Mouse (Mus musculus) adrenal gland, adult 2 months (tissue): ENCODE results near the gene Cmtm2a. TPM values are rescaled to one million over a fixed set of nuclear protein-coding genes. Genes with fewer than 3 reads are reported as not detected.
"Not testable (repeated sequence)": the region's sequence is repeated elsewhere in the genome, so short reads cannot be mapped to it uniquely, and the experiment has no call there.

Experiments used
- DNase-seq: peaks from one replicate; pipeline ENCODE4 v3.0.0; 2021
- polyA plus RNA-seq: library from polyadenylated mRNA; depleted of rRNA; stranded (reverse); fragments of >200 nt; gene quantifications from 2 replicates; pipeline ENCODE4 v1.2.3, GENCODE M21; 2012
- total RNA-seq, 2 experiments: library from RNA; stranded (reverse); gene quantifications; 2 replicates each; pipeline ENCODE4 v1.2.3; 2021

The Cmtm2a gene
- total and polyA plus RNA-seq, 3 experiments = 0.21 to 0.73 (median 0.58) TPM

DNA sequence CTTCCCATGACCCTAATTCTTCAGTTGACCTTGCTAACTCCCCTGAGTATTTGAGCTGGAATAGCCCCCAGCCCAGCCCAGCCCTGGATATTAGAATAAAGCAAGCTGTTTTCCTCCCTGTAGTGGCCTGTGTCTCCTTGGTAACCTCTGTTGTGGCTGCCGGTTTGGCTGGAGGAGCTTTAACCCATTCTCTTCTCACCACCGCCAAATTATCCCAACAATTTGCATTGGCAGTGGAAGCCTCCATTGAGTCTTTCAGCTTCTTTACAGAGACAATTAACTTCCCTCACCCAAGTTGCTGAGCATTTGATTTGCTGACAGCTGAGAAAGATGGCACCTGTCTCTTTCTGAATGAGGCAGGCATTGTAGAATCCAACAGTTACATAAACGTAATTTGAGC lies 8.6 kb upstream of the Cmtm2a start:
- DNase-seq = not testable (repeated sequence)

DNA sequence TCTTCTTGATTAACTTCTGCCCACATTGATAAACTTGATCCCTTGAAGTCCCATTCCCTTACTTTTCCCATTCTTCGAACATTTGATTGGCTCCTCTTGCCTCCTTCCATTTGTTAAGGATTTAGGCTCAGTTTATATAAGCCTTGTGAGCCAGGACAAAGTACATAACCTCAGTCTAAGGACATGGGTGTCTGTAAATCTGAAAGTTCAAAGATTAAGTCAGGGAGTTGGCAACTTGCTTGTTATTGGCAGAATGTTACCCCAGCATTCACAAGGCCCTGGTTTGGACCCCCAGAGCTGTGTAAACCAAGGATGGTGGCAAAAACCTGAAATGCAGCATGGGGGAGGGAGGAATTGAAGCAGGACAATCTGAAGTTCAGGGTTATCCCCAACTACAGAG lies 1.4 kb upstream of the Cmtm2a start:
- no peak for DNase-seq

DNA sequence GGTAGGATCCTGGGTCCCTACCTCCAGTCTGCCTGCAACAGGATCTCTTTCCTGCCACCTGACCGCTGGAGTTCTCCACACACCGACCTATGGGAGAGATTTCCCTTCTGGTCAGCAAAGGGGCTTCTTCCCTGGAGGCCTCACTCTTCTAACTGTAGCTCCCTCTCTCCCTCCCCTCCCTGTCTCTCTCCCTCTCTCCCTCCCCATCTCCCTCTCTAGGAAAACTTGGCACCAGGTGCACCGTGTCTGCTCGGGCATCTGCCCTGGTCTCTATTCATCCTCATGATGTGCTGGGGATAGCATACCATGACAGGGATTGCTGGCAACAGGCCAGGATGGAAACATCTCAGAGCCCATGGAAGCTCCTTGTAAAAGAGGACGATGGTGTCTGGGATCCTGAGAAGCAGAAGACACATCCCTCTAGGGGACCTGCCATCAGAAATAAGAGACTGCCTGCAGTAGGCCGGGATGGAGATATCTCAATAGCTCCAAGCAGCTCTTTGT lies 24.0 kb downstream of the Cmtm2a start:
- DNase-seq = no peak

DNA sequence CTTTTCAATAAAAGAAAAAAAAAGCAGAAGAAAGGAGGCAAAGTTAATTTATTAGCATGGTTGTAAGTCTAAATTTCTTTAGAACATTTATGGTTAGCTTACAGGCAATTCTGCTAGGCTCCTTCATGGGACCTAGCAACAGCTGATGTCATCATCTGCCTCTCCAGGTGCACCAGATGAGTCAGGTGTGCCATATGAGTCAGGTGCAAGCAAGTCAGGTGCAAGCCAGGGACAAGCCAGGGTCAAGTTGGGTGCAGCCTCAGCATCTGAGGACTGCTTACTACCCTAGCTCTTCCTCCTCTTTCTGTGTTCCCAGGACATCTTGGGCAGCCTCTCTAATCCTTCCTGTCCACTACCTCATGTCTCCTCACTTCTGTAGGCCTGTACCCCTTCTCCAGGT lies 24.6 kb downstream of the Cmtm2a start:
- DNase-seq = no peak

DNA sequence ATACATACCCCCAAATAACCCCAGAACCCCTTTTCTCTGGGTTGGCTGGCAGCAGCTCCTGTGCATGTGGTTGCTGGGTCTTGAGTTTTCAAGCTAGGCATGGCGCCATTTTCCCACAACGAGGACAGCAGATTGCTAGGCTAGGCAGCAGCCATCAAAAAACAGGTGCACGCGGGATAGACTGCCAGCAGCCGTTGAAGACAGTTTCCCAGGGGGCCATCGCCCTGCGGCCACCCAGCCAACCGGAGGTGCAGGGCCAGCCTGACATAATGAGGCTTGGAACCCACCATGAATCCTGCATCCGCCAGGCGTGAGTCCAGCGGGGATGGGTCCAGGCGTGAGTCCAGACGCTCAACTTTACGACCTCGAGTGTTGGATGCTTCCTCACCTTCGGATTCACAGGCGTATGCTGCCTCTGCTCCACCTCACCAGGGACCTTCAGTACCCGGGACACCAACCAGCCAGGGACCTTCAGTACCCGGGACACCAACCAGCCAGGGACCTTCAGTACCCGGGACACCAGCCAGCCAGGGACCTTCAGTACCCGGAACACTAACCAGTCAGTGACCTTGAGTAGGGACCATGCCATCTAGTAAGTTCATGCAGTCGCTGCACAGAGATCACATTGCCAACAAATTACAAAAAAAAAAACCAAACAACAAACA lies 28.6 kb downstream of the Cmtm2a start:
- peak; percentile 63 for DNase-seq

DNA sequence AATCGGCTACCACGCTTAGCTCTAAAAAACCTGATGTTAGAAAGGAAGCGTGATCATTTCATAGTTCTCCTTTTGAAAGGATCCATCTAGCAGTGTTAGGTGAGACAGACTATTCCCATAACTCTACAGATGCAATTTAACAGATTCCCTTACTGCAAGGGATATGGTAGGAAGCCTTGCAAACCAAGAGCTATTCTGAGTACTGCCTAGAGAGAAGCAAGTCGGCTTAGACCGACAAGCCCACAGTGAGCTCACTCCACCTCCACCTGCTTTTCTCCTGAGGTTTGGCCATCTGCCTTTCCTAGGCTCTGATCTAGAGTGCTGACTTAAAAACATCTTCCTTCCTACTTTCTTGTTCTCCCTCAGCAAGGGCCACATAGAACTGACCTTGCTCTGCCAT lies 31.2 kb downstream of the Cmtm2a start:
- DNase-seq = not testable (repeated sequence)

DNA sequence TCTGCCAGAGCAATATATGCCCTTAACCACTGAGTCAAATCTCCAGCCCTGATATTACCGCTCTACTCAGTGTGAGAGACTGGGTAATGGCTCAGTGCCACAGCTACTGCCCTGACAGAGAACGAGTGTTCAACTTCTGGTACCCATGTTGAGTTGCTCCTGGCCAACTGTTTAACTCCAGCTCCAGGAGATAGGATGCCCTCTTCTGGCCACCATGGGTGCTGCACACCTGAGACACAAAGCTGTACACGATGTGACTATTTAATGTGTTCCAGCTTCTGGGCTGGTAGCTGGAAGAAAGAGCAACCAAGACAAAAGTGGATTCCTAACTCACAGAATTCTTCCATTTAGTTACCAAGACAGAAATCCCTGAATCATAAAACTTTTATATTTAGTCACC lies 40.0 kb downstream of the Cmtm2a start:
- no peak for DNase-seq

DNA sequence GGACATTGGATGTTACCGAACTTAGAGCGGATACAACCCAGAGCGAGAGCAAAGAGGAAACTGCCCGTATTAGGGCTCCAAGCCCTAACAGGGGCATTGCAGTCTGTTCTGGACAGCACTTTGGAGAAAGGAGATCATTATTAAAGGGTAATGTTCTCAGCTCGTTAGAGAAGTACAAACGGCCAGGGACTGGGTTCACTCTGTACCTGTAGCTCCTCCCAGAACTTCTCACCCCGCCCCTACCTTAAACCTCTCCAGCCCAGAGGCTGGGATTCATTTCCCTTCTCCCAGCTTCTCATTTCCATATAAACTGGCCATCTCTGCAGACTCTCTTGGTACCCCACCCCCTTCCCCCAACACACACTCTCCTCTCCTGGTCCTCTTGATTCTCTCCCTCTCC lies 41.5 kb downstream of the Cmtm2a start:
- DNase-seq = peak; percentile 33

DNA sequence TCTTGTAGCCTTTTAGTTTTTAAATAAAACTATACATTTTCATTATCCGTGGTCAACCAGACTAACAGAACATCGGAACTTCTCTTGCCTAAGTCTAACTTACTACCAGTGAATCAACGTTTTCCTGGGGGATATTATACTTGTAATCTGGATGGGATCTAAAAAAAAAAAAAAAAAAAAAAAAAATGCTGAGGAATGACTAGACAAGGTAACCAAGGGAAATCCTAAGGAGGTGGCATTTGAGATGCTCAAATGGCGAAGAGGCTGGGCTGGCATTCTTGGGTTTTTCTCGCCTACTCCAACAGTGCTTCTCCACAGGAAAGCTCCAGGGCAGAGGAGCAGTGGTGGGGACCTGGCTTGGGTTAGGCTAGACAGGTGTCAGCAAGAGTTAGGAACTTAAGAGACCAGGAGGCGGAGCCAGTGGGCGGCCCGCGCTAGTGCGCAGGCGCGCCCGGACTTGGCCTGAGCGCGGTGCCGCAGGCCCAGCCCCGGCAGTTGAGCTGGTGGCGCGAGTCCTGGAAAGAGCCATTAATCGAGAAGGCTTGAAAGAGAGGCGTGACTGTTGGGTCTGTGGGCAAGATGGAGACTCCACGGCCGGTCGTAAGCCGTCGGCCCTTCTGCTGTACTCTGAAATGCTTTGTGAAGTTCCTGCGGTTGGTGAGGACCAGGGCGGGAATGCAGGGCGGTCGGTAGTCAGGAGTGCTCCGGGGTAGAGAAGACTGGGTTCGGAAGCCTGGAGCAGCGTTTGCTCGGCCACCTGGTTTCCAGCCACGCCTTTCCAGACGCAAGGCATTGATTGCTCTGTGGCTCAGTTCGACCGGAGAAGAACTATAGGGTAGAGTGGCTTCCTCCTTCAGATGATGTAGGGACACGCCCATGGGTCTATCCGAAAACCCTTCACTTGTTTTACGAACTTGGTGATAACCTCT lies 42.3 kb downstream of the Cmtm2a start, which contains the start of gene Cklf:
TSS of gene Cklf (plus strand) at position 423 of the 929 bp plus-strand sequence.
- peak; percentile 92 for DNase-seq

DNA sequence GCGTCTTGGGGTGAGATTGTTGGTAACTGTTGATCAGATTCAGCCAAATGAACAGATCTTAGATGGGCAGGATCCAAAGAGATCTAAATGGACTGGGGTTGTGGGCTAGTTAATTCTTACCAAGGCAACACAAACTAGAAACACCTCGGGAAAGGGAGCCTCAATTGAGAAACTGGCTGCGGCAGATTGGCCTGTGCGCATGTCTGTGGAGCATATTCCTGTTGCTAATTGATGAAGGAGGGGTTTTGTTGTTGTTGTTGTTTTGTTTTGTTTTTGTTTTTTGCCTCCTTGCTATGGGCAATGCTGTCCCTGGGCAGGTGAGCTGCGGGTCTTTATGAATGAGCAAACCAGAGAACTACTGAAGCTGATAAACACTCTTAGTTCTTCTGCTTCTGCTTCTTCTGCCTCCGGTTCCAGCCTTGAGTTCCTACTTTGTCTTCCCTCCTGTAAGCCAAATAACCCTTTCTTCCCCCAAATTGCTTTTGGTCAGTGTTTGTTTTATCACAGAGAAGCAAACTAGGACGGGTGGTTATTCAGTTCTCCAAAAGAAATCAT lies 43.5 kb downstream of the Cmtm2a start:
- no peak for DNase-seq

DNA sequence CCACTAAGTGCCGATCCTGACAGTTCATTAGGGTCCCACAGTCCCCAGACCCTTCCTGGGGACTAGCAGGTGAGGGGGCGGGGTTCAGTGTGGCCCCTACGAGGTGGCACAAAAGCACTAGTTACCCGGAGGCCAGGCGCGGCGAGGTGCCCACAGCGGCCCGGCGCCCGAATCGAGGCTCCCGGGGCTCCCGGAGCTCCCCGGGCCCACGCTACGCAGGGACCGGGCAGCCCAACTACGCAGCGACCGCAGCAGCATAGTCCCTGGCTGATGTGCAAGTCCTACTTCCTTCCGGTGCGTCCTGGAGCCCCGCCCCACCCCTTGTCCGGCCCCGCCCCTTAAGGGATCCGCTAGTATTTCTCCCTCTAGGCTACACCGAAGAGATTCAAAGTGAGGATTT lies 44.7 kb downstream of the Cmtm2a start, which contains the start of gene Tk2:
TSS of gene Tk2 (minus strand) at position 283 of the 400 bp plus-strand sequence.
- peak; percentile 89 for DNase-seq

DNA sequence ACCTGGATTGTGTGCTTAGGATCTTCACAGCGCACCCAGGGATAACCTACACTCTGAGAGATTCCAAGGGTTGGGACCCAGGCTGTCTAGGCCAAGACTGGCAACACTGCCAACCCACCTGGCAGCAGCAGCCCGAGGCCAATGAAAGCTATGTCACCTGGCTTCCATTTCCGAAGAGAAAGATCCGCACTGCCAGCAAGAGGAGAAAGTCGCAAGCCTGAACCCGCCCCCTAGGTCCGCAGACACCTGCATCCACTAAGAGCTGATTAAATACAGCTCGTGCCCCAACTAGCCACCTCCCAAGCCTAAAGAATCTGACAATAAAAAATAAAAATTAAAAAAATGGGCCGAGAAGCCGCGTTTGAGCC lies 45.1 kb downstream of the Cmtm2a start:
- no peak for DNase-seq

DNA sequence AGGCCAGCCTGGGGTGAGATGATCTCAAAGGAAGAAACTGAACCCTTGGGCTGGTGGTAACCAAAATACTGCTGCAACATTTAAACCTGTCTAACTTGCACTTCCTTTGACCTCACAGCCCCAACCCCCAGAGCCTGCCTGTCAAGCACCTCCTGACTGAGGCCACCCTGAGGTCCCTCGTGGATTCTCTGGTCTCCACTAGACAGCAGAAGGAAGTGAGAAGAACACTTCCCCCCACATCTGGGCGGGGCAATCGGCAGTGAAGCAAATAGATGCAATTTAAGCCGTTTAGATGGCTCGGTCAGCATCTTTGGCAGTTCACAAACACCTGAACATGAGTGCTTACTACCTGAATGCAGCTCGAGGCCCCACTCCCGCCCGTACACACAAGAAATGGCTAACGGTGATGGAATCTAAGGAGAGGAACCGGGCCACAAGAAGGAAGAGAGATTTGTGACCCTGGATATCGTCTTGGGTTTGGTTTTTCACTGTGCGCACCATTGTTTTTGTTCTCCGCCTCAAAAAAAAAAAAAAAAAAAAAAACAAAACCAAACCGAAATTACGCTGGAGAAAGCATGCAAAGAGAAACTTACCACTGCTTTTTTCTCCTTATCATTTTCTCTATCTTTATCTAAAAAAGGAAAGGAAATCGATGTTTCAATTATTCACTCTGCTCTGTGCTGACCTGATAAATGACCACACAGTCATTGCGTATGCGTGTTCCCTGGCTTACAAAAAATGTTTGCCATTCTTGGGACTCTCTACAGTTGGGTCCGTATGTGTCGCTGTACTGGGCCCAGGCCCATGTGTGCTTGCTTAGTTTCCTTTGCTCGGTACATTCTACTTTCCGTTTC lies 45.7 kb downstream of the Cmtm2a start:
- peak; percentile 33 for DNase-seq

DNA sequence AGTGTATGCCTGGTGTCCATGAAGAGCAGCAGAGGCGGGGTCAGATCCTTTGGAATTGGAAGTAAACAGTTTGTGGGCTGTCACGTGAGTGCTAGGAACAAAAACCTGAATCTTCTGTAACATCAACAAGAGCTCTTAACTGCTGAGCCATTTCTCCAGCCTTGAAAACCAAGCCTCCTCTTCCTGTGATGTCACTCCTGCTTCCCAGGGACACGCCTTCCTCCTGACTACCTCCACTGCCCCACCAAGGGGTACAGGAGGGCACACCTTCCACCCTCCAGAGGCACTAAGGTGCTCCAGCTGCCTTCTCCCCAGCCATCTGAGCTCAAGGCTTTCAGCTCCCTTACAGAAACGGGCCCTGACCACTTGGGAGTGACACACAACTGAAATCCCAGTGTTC lies 46.4 kb downstream of the Cmtm2a start:
- DNase-seq = no peak

DNA sequence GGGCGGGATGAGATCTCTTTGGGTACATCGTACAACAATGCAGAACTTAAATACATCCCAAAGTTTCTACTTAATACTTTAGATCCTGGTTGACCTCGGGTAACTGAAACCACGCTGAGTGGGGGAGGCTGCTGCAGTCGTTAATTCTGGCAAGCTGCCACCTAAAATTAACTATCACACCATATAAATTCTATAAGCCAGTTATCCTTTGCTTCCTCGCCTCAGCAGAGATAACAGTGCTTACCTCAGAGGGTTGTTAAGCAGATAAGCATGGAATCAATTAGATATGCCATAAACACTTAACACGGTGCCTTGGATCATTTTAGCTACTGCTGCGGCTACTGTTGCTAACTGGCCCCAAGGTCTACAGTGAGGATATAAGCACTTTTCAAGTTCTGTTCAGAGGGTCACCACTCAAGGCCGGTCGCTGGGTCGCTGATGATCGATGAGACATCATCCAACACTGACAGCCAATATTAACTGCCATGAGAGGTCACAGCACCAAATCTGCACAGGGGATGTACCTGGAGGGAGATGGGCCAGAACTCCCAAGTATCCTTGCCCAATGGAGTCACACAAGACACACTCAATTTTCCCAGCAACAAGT lies 50.8 kb downstream of the Cmtm2a start:
- no peak for DNase-seq

DNA sequence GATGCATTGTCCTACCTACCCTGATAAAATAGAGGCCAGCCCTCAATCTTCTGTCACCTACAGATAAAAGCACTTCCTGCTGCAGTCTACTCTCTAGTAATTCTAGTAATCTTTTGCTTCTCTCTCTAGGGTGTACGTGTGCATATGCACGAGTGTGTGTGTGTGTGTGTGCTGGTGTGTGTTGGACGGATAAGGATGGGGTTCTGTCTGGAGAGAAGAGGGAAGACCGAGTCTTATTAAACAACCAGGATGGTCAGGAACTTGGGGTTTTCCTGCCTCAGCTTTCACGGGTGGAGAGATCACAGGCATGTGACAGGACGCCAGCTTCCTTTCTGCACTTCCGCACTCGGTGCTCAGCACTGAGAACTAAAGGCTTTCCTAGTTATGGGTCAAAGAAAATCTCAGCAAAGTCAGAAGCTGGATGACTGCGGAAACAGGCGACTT lies 53.5 kb downstream of the Cmtm2a start:
- no peak for DNase-seq

DNA sequence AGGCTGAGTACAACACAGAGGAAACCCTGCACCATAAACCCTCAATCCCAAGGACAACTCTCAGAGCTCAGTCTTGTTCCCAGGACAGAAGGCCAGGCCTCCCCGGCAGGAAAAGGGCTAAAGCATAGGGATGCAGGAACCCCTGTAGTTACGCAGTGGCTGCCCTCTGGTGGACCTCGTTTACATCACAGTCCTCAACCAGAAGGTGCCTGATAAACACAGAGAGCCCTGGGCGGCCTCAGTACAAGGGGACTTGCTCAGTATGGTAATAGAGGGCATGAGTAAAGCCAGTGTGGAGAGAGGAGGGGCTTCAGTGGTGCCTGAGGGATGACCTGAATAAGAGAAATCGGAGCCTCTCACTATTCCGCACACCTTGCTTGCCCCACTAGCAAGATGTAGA lies 58.4 kb downstream of the Cmtm2a start:
- DNase-seq = no peak

DNA sequence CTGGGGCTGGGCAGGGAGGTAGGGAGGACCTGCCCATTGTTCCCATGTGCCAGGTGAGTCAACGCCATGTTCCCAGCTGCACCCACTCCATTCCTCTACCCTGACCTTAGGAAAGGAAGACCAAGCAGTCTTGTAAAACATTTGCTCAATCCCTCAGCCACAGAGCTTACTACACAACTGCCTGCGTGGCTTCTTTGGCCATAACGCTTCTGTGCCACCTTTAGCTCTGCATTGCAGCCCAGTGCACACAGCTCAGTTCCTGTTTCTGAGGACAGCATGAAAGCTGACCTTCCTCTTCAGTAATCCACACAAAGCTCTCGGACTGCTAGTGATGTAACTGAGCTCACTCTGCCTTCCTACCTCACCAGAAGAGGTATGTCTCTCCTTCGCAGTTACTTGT lies 60.1 kb downstream of the Cmtm2a start:
- DNase-seq = no peak

DNA sequence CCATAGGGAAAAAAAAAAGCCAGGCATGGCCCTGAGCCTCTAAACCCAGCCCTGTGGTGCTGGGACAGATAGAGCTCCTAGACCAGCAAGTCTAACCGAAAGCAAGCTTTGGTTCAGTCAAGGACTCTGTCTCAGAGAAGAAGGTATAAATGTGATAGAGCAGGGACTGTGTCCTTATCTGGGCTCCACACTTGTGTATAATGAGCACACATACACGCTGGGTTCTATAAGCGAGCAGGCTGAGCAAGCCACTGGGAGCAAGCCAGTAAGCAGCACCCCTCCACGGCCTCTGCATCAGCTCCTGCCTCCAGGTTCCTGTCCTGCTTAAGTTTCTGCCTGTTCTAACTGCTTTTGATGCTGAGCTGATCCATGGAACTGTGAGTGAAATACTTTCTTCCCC lies 60.9 kb downstream of the Cmtm2a start:
- DNase-seq = no peak
